Mouse (Mus musculus) forebrain, embryonic 13.5 days (tissue): ENCODE results near the gene Spint3. TPM values are rescaled to one million over a fixed set of nuclear protein-coding genes. Genes with fewer than 3 reads are reported as not detected.

ENCODE experiments used
- ATAC-seq: fragments of 200-750 bp; cut with Nextera tagmentation; 2 replicates; pipeline ENCODE4 v1.8.0; 2017
- H3K27ac ChIP-seq: fragments of 300-500 bp; sonication (generic); 2 replicates; pipeline ENCODE4 v1.5.1; 2015; ENCODE audit warnings: inconsistent platforms, mild to moderate bottlenecking, moderate library complexity
- H3K27me3 ChIP-seq: fragments of 300-500 bp; sonication (generic); 2 replicates; pipeline ENCODE4 v1.6.1; 2015; ENCODE audit warnings: mild to moderate bottlenecking, inconsistent platforms
- H3K36me3 ChIP-seq: fragments of 300-500 bp; sonication (generic); 2 replicates; pipeline ENCODE4 v1.6.1; 2015; ENCODE audit warnings: mild to moderate bottlenecking, inconsistent platforms; ENCODE audit not compliant: poor library complexity, severe bottlenecking
- H3K4me1 ChIP-seq: fragments of 300-500 bp; sonication (generic); 2 replicates; pipeline ENCODE4 v1.6.1; 2015; ENCODE audit warnings: inconsistent platforms
- H3K4me2 ChIP-seq: fragments of 300-500 bp; sonication (generic); 2 replicates; pipeline ENCODE4 v1.6.1; 2015; ENCODE audit warnings: inconsistent platforms, mild to moderate bottlenecking, moderate library complexity
- H3K4me3 ChIP-seq: fragments of 300-500 bp; sonication (generic); 2 replicates; pipeline ENCODE4 v1.5.1; 2015; ENCODE audit warnings: mild to moderate bottlenecking, inconsistent platforms
- H3K9ac ChIP-seq: fragments of 300-500 bp; sonication (generic); 2 replicates; pipeline ENCODE4 v1.6.1; 2015; ENCODE audit warnings: mild to moderate bottlenecking, inconsistent platforms
- H3K9me3 ChIP-seq: fragments of 300-500 bp; sonication (generic); replicated peaks from 2 replicates; pipeline ENCODE4 v1.6.1; 2016; ENCODE audit warnings: inconsistent platforms
- WGBS: fragments of 180-500 bp; shearing (Covaris S2); methylation state at CpG from one replicate; pipeline ENCODE4 v1.1.7; 2015; 5-methylcytosine and 5-hydroxymethylcytosine counted together
- polyA plus RNA-seq: library from polyadenylated mRNA; unstranded; fragments of >200 nt; fragmentation: Nextera tagmentation; extraction: Ambion mirVana; gene quantifications from 2 replicates; pipeline ENCODE4 v1.2.1, GENCODE M21; 2015

Spint3 gene
- polyA plus RNA-seq, 1 experiment from 2014 or later, result not detected

DNA sequence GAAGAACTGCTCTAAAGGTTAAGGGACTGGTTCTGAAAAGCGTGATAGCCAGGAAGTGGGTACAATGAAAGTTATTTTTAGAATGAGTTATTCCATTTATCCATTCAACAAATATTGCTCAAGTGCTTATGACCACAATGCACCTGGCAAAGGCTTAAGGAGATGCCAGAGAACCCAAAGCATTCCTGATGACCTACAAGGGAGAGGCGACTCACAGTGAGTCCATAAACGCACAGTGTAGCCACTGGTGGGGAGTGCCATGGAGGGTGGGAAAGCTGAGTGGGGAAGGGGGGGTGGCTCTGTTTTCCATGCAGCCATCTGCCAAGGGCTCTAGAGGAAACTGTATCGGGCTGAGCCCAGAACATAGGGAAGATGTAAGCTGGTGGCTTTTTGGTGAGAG lies 23.9 kb downstream of the Spint3 start:
- Histone ChIP-seq H3K4me1 (peaks cover 7% of the 10 kb centered on the region), H3K27ac (no peak overlapping the region), H3K9me3 (no peaks in the 10 kb centered on the region), H3K4me2 (no peak overlapping the region), H3K27me3 (no peaks in the 10 kb centered on the region; the same call in 1 of the 2 replicates), H3K9ac (no peak overlapping the region), H3K36me3 (no peaks in the 10 kb centered on the region), H3K4me3 (no peak overlapping the region)
- 52% methylated on average over 4 of the region's 4 CpGs for WGBS
- ATAC-seq, result no peak

- no peak overlapping the region for H3K9ac ChIP-seq
- no peaks in the 10 kb centered on the region; the same call in 1 of the 2 replicates for H3K27me3 ChIP-seq
- ATAC-seq, result no peak
- no peaks in the 10 kb centered on the region for H3K9me3 ChIP-seq
- no peaks in the 10 kb centered on the region for H3K4me1 ChIP-seq
- no peak overlapping the region for H3K4me3 ChIP-seq
- no peaks in the 10 kb centered on the region for H3K36me3 ChIP-seq
- H3K4me2 ChIP-seq, result no peak overlapping the region
- H3K27ac ChIP-seq, result no peak overlapping the region
- WGBS, result 57% methylated on average over 5 of the region's 5 CpGs
These were observed 28.7 kb downstream of the Spint3 start for GRCm38 (mm10) chr2:164544454-164545097.

GRCm38 (mm10) chr2:164543745-164544144 lies 29.5 kb downstream of the Spint3 start:
- no peaks in the 10 kb centered on the region for H3K4me1 ChIP-seq
- no peak overlapping the region for H3K27ac ChIP-seq
- H3K4me3 ChIP-seq, result no peak overlapping the region
- no peaks in the 10 kb centered on the region; the same call in 1 of the 2 replicates for H3K27me3 ChIP-seq
- no peak overlapping the region for H3K4me2 ChIP-seq
- H3K36me3 ChIP-seq, result no peaks in the 10 kb centered on the region
- no peaks in the 10 kb centered on the region for H3K9me3 ChIP-seq
- no peak for ATAC-seq
- no peak overlapping the region for H3K9ac ChIP-seq
- WGBS, result 62% methylated on average over 2 of the region's 2 CpGs

DNA sequence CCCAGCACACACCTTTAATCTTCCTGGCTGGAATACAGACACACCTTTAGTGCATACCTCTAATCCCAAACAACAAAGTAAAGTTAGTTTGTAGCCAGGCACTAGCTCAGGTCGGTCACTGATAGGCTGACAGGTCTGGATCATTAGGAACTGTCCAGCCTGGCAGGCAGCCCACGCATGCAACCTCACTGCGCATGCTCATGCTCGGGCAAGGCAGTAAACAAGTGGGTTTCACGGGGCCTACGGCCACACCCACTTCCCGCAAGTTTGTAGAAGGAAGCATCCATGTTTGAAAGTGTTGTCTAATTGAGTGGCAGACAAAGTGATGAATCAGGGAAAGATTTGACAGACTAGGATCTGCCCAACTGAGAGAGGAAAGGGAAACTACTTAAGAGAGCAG lies 30.7 kb downstream of the Spint3 start:
- H3K27ac ChIP-seq, result no peak overlapping the region
- 84% methylated on average over 7 of the region's 7 CpGs for WGBS
- H3K9me3 ChIP-seq, result no peaks in the 10 kb centered on the region
- no peaks in the 10 kb centered on the region for H3K36me3 ChIP-seq
- no peaks in the 10 kb centered on the region; the same call in 1 of the 2 replicates for H3K27me3 ChIP-seq
- ATAC-seq, result no peak
- no peaks in the 10 kb centered on the region for H3K4me1 ChIP-seq
- H3K4me2 ChIP-seq, result no peak overlapping the region
- H3K9ac ChIP-seq, result no peak overlapping the region
- H3K4me3 ChIP-seq, result no peak overlapping the region

- Histone ChIP-seq H3K9me3 (no peaks in the 10 kb centered on the region), H3K27ac (no peak overlapping the region), H3K4me2 (no peak overlapping the region), H3K9ac (no peak overlapping the region), H3K27me3 (no peaks in the 10 kb centered on the region; the same call in 1 of the 2 replicates), H3K4me1 (no peaks in the 10 kb centered on the region), H3K4me3 (no peak overlapping the region), H3K36me3 (no peaks in the 10 kb centered on the region)
- no peak for ATAC-seq
- WGBS, result 69% methylated on average over 5 of the region's 5 CpGs
These were observed 31.1 kb downstream of the Spint3 start for GRCm38 (mm10) chr2:164542132-164542531.

- no peaks in the 10 kb centered on the region for H3K4me1 ChIP-seq
- H3K4me2 ChIP-seq, result no peak overlapping the region
- no peak for ATAC-seq
- no peak overlapping the region for H3K4me3 ChIP-seq
- 44% methylated on average over 8 of the region's 8 CpGs for WGBS
- H3K9ac ChIP-seq, result no peak overlapping the region
- no peaks in the 10 kb centered on the region for H3K36me3 ChIP-seq
- H3K9me3 ChIP-seq, result no peaks in the 10 kb centered on the region
- no peaks in the 10 kb centered on the region; the same call in 1 of the 2 replicates for H3K27me3 ChIP-seq
- no peak overlapping the region for H3K27ac ChIP-seq
These were observed 32.4 kb downstream of the Spint3 start for GRCm38 (mm10) chr2:164540652-164541427.

- WGBS, result 82% methylated on average over 4 of the region's 4 CpGs
- H3K4me2 ChIP-seq, result no peak overlapping the region
- H3K36me3 ChIP-seq, result no peaks in the 10 kb centered on the region
- H3K9me3 ChIP-seq, result no peaks in the 10 kb centered on the region
- H3K27me3 ChIP-seq, result no peaks in the 10 kb centered on the region
- ATAC-seq, result no peak
- no peak overlapping the region for H3K9ac ChIP-seq
- no peak overlapping the region for H3K27ac ChIP-seq
- H3K4me1 ChIP-seq, result no peaks in the 10 kb centered on the region
- no peak overlapping the region for H3K4me3 ChIP-seq
These were observed 36.3 kb downstream of the Spint3 start for GRCm38 (mm10) chr2:164537003-164537402.

- Histone ChIP-seq H3K4me3 (no peak overlapping the region), H3K4me2 (no peak overlapping the region), H3K9ac (no peak overlapping the region), H3K4me1 (no peaks in the 10 kb centered on the region), H3K36me3 (no peaks in the 10 kb centered on the region), H3K9me3 (no peaks in the 10 kb centered on the region), H3K27me3 (no peaks in the 10 kb centered on the region), H3K27ac (no peak overlapping the region)
- WGBS, result 84% methylated on average over 10 of the region's 10 CpGs
- no peak for ATAC-seq
These were observed 38.9 kb downstream of the Spint3 start for GRCm38 (mm10) chr2:164534315-164534714.

DNA sequence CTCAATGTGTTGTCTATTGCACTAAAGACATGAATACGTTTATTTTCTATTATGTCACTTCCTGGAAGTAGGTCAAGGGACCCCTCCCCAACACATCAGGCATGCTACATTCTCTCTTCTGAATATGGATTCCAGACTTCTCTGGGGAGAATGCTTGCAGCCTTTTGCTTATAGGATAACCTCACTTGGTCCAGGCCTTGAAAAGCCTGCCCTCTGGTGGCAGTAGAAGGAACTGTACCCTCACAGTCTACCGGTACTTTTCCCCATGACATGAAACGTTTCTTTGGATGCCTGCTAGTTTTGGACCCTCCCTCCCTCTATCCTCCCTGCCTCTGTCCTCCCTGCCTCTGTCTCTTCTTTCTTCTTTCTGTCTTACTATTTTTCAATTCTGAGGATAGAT lies 42.1 kb downstream of the Spint3 start:
- Histone ChIP-seq H3K9ac (no peak overlapping the region), H3K4me1 (no peaks in the 10 kb centered on the region), H3K4me2 (no peak overlapping the region), H3K27ac (no peak overlapping the region), H3K36me3 (no peaks in the 10 kb centered on the region), H3K4me3 (no peak overlapping the region), H3K27me3 (no peaks in the 10 kb centered on the region), H3K9me3 (peaks cover 7% of the 10 kb centered on the region; the same call in 1 of the 2 replicates)
- ATAC-seq, result no peak
- WGBS, result 5% methylated on average over 3 of the region's 3 CpGs

GRCm38 (mm10) chr2:164528557-164528956 lies 44.7 kb downstream of the Spint3 start:
- no peak for ATAC-seq
- H3K9me3 ChIP-seq, result peaks cover 8% of the 10 kb centered on the region; the same call in 1 of the 2 replicates
- H3K4me3 ChIP-seq, result no peak overlapping the region
- H3K36me3 ChIP-seq, result no peaks in the 10 kb centered on the region
- H3K27ac ChIP-seq, result no peak overlapping the region
- no peaks in the 10 kb centered on the region for H3K27me3 ChIP-seq
- H3K4me2 ChIP-seq, result no peak overlapping the region
- H3K4me1 ChIP-seq, result no peaks in the 10 kb centered on the region
- 63% methylated on average over 5 of the region's 5 CpGs for WGBS
- H3K9ac ChIP-seq, result no peak overlapping the region

DNA sequence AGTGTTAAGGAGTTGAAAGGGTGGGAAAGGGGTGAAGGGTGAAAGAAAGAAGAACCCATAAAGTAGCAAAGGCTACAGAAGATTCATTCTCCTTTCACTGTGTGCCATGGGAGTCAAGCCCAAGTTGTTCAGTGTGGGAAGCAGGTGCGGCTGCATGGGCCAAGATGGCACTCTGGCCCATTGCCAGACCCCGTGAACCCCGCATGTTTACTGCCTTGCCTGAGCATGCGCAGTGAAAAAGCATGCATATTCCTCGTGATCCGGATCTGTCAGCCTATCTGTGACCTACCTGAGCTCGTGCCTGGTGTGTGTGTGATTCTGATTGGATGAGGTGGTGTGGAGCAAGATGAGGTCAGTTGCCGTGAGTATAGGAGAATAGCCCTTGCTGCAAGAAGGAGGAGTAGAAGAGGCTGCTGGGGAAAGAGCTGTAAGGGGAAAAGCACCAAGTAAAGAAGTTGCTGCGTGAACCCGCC lies 49.9 kb downstream of the Spint3 start:
- H3K36me3 ChIP-seq, result no peaks in the 10 kb centered on the region
- no peaks in the 10 kb centered on the region for H3K27me3 ChIP-seq
- H3K4me1 ChIP-seq, result peaks cover 5% of the 10 kb centered on the region; the same call in 1 of the 2 replicates
- H3K27ac ChIP-seq, result no peak overlapping the region
- no peak for ATAC-seq
- no peak overlapping the region for H3K4me2 ChIP-seq
- peaks cover 8% of the 10 kb centered on the region; the same call in 1 of the 2 replicates for H3K9me3 ChIP-seq
- H3K9ac ChIP-seq, result no peak overlapping the region
- H3K4me3 ChIP-seq, result no peak overlapping the region
- WGBS, result 76% methylated on average over 10 of the region's 10 CpGs

GRCm38 (mm10) chr2:164522280-164522679 lies 51.0 kb downstream of the Spint3 start:
- Histone ChIP-seq H3K9me3 (peaks cover 8% of the 10 kb centered on the region; the same call in 1 of the 2 replicates), H3K4me2 (no peak overlapping the region), H3K4me1 (peaks cover 8% of the 10 kb centered on the region; the same call in 1 of the 2 replicates), H3K27ac (no peak overlapping the region), H3K27me3 (no peaks in the 10 kb centered on the region), H3K4me3 (no peak overlapping the region), H3K9ac (no peak overlapping the region), H3K36me3 (no peaks in the 10 kb centered on the region)
- no peak for ATAC-seq
- 34% methylated on average over 8 of the region's 8 CpGs for WGBS
